Mouse (Mus musculus): Measurements from ENCODE around the gene Spry1. TPM values are rescaled to one million over a fixed set of nuclear protein-coding genes. Genes with fewer than 3 reads are reported as not detected.

Gene Spry1
- total and polyA plus RNA-seq, 2 experiments from 2014 or later, result 7.8 to 26.4 TPM

GRCm38 (mm10) chr3:37648244-37648643 is 8.5 kb downstream of the Spry1 start:
- Histone ChIP-seq H3K9ac (no peak overlapping the region), H3K27me3 (ENCODE audit: insufficient read depth, low read length) (no peaks in the 10 kb centered on the region), H3K9me3 (ENCODE audit: low read length) (no peaks in the 10 kb centered on the region), H3K4me2 (ENCODE audit: low read depth) (no peak overlapping the region), H3K27ac (ENCODE audit: low read depth, low read length) (no peak overlapping the region), H3K36me3 (ENCODE audit: insufficient read depth) (peaks cover 11% of the 10 kb centered on the region), H3K4me3 (ENCODE audit: low read depth, low read length) (no peak overlapping the region), H3K4me1 (ENCODE audit: insufficient read depth) (no peaks in the 10 kb centered on the region)
- TF ChIP-seq CTCF (IDR thresholded peaks at IDR 0.05; ENCODE audit: low read depth), result no peak
- ATAC-seq, result no peak
- DNase-seq, result no peak
- 80% methylated on average over 13 of the region's 13 CpGs for WGBS

DNA sequence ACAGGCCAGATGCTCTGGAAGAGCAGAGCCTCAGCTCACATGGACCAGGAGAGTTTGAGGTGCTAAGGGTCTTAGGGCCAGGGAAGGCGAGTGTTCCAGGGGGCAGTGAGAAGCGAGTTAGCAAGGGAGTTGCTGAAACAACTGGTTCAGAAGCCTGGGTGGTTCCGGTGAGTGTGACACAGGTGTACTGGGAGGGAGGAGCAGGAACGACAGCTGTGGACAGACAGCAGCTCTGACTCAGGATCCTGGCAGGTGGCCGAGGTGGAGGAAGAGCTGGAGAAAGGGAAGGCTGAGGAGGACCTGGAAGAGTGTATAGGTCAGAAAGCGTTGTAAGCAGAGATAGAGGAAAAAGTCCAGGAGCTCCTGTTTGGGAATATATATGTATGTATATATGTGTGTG is 9.5 kb downstream of the Spry1 start:
- ATAC-seq (no peak), DNase-seq (no peak)
- Histone ChIP-seq H3K4me2 (ENCODE audit: low read depth) (no peak overlapping the region), H3K27ac (ENCODE audit: low read depth, low read length) (no peak overlapping the region), H3K4me1 (ENCODE audit: insufficient read depth) (no peaks in the 10 kb centered on the region; the same call in 1 of the 2 replicates), H3K4me3 (ENCODE audit: low read depth, low read length) (no peak overlapping the region), H3K9me3 (ENCODE audit: low read length) (no peaks in the 10 kb centered on the region), H3K36me3 (ENCODE audit: insufficient read depth) (0 out of 2 replicates have a peak, but pooled peaks cover 3% of the 10 kb centered on the region), H3K9ac (no peak overlapping the region), H3K27me3 (ENCODE audit: insufficient read depth, low read length) (no peaks in the 10 kb centered on the region)
- no peak for TF ChIP-seq CTCF (IDR thresholded peaks at IDR 0.05; ENCODE audit: low read depth)
- 83% methylated on average over 6 of the region's 6 CpGs for WGBS

- H3K4me1 ChIP-seq (ENCODE audit: insufficient read depth), result no peaks in the 10 kb centered on the region; the same call in 1 of the 2 replicates
- DNase-seq, result no peak
- H3K27ac ChIP-seq (ENCODE audit: low read depth, low read length), result no peak overlapping the region
- 0 out of 2 replicates have a peak, but pooled peaks cover 3% of the 10 kb centered on the region for H3K27me3 ChIP-seq (ENCODE audit: insufficient read depth, low read length)
- TF ChIP-seq CTCF (IDR thresholded peaks at IDR 0.05; ENCODE audit: low read depth), result no peak
- H3K9ac ChIP-seq, result no peak overlapping the region
- WGBS, result 90% methylated on average over 9 of the region's 9 CpGs
- no peak for ATAC-seq
- no peak overlapping the region for H3K4me3 ChIP-seq (ENCODE audit: low read depth, low read length)
- no peaks in the 10 kb centered on the region for H3K36me3 ChIP-seq (ENCODE audit: insufficient read depth)
- no peak overlapping the region for H3K4me2 ChIP-seq (ENCODE audit: low read depth)
- H3K9me3 ChIP-seq (ENCODE audit: low read length), result no peaks in the 10 kb centered on the region
Observed at GRCm38 (mm10) chr3:37652537-37652936, 12.8 kb downstream of the Spry1 start.

DNA sequence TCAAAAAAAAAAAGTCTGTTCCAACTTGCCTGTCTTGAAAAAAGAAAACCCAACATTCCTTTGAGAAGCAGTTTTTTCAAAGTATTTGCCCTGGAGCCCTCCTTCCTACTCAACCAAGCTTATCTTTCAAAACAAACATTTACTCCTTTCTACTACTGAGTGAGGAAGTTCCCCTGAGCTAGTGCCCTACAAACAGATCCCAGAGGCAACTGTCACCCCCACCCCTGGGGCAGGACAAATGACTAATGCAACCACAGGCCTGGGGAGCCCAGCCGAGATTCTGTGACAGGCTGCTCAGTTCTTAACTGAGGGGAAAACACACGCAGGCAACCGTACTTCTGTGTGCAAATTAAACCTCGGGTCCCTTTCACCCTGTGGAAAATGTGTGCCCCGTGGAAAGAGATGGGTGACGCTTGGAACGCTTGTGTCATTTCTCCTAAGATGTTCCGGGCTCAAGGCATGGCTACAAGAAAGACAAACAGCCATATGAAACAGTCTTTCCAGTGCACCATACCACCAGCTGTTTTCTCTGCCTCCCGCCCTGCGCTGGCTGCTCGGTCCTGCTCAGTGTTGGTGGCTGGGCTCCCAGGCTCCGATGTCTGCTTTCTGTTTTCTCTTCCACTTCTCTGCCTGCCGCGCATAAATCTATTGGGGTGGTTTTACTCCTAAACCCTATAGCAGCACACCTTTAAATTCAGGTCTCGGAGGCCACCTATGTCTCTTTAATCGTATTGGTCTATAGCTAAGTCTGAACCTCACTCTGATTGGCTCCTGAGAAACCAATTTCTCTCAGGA is 14.4 kb downstream of the Spry1 start:
- no peak overlapping the region for H3K9ac ChIP-seq
- WGBS, result 10% methylated on average over 16 of the region's 16 CpGs
- TF ChIP-seq CTCF (IDR thresholded peaks at IDR 0.05; ENCODE audit: low read depth), result no peak

GRCm38 (mm10) chr3:37654787-37655186 is 15.0 kb downstream of the Spry1 start:
- Histone ChIP-seq H3K4me3 (ENCODE audit: low read depth, low read length) (peak overlapping the region; percentile 16; the same call in 1 of the 2 replicates), H3K36me3 (ENCODE audit: insufficient read depth) (no peaks in the 10 kb centered on the region), H3K9me3 (ENCODE audit: low read length) (no peaks in the 10 kb centered on the region), H3K27me3 (ENCODE audit: insufficient read depth, low read length) (0 out of 2 replicates have a peak, but pooled peaks cover 3% of the 10 kb centered on the region), H3K27ac (ENCODE audit: low read depth, low read length) (no peak overlapping the region), H3K4me2 (ENCODE audit: low read depth) (peak overlapping the region; percentile 38; the same call in 1 of the 2 replicates), H3K4me1 (ENCODE audit: insufficient read depth) (no peaks in the 10 kb centered on the region; the same call in 1 of the 2 replicates), H3K9ac (no peak overlapping the region)
- DNase-seq (no peak), ATAC-seq (no peak)
- TF ChIP-seq CTCF (IDR thresholded peaks at IDR 0.05; ENCODE audit: low read depth), result no peak
- 67% methylated on average over 6 of the region's 6 CpGs for WGBS

More for the DNA sequence above, 14.4 kb downstream of the Spry1 start:
- Histone ChIP-seq H3K4me1 (ENCODE audit: insufficient read depth) (no peaks in the 10 kb centered on the region; the same call in 1 of the 2 replicates), H3K27me3 (ENCODE audit: insufficient read depth, low read length) (0 out of 2 replicates have a peak, but pooled peaks cover 3% of the 10 kb centered on the region), H3K9me3 (ENCODE audit: low read length) (no peaks in the 10 kb centered on the region), H3K27ac (ENCODE audit: low read depth, low read length) (no peak overlapping the region), H3K4me2 (ENCODE audit: low read depth) (peak overlapping the region; percentile 38), H3K36me3 (ENCODE audit: insufficient read depth) (no peaks in the 10 kb centered on the region), H3K4me3 (ENCODE audit: low read depth, low read length) (peak overlapping the region; percentile 16; the same call in 1 of the 2 replicates)
- no peak for DNase-seq
- 0 out of 2 replicates have a peak, but pooled peaks have one; percentile 30 for ATAC-seq

DNA sequence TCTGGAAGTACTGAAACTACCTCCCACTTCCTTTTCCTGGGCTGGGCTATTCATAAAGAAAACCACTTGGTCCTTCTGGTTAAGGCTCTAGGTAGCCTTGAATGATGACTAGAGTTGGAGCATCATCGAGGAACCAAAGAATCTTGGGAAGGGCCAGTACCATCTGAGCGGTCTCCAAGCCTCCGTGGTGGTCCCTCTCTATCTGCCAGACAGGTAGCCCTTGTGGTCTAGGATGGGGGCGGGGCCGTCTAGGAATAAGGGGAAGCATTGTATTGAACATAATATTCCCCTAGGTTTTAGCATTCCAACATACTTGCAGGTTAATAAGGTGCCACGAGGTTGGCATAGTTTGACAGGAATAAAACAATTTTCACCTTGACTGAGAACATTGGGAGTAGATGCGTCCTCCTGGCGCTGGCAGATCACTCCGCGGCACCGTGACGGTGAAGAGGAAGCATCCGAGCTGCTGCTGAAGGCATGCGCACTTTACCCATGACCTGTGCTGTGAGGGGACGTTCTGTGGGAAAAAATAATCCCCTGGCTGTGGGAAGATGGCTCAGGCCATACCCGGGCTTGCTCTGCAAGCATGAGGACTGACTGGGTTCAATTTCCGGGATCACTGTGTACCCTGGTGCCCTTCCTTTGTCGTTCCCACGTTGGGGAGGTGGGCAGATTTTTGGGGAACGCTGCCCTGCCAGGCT is 16.3 kb downstream of the Spry1 start:
- Histone ChIP-seq H3K4me3 (ENCODE audit: low read depth, low read length) (peak overlapping the region; percentile 24), H3K4me2 (ENCODE audit: low read depth) (peak overlapping the region; percentile 50), H3K27me3 (ENCODE audit: insufficient read depth, low read length) (0 out of 2 replicates have a peak, but pooled peaks cover 3% of the 10 kb centered on the region), H3K4me1 (ENCODE audit: insufficient read depth) (no peaks in the 10 kb centered on the region; the same call in 1 of the 2 replicates), H3K36me3 (ENCODE audit: insufficient read depth) (no peaks in the 10 kb centered on the region), H3K27ac (ENCODE audit: low read depth, low read length) (no peak overlapping the region), H3K9ac (no peak overlapping the region), H3K9me3 (ENCODE audit: low read length) (no peaks in the 10 kb centered on the region)
- peak; percentile 58 for ATAC-seq
- no peak for TF ChIP-seq CTCF (IDR thresholded peaks at IDR 0.05; ENCODE audit: low read depth)
- DNase-seq, result peak; percentile 75
- WGBS, result 22% methylated on average over 20 of the region's 20 CpGs
